Mouse (Mus musculus) cerebellum, adult 9-10 months (tissue): Measurements from ENCODE around the gene Vmn1r211.
"Not testable (repeated sequence)": the region's sequence is repeated elsewhere in the genome, so short reads cannot be mapped to it uniquely, and the experiment has no call there.

Experiments used
- DNase-seq: peaks from one replicate; pipeline ENCODE4 v3.0.0; 2022

Gene Vmn1r211

DNA sequence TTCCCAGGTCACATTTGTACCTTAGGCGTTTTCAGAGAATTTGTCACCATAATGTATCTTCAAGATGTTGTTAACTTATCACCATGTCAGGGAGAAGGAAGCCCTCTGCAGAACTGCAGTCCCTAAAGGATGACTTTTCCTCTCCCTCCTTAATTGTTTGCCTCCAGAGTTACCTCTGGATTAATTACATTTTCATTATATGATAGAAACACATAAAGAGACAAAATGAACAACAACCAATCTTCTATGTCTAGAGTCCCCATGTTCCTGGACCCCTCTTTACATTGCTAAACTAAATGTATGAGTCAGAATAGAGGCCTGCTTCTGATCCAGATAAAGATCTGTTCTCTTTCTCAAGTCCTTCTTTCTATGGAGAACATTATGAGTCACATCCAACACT is at the start of gene Vmn1r211:
Gene Vmn1r211, minus strand, starts transcription at position 101 of the 400 bp plus-strand sequence.
- no peak for DNase-seq

DNA sequence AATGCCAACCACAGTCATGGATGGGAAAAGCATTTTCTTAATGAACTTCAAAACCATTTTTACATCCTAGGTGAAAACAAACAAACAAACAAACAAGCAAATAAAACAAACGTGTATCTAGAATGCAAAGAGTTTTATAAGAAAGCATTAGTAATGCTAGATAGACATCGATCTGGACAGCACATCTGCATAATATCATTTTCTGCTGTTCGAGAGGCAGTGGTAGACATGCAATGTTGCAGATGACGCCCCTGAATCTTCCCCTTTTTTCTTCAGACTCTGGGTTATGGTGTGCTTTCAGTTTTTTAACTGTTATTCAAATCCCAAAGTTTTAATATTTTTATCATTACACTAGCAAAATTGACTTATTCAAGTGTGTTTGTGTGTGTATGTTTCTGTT is 26.7 kb upstream of the Vmn1r211 start, which contains the start of gene Vmn1r212:
Gene Vmn1r212, minus strand, starts transcription at position 101 of the 400 bp plus-strand sequence.
- DNase-seq = no peak

DNA sequence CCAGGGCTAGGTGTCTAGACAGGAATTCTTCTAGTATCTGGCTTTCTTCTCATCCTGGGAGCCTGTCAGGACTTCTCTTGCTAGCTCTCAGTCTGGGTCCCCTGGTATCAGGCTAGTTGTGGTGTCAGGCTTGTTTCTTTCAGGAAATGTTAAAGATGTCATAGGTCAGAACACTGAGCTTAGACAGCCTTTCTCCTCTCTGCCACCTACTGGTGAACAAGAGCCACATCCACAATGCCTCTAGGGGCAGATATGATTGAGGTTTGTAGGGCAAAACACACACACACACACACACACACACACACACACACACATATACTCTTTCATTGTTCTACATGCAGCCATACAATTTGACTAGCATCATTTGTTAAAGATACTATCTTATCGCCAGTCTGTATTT is 21.9 kb upstream of the Vmn1r211 start:
- DNase-seq = no peak

DNA sequence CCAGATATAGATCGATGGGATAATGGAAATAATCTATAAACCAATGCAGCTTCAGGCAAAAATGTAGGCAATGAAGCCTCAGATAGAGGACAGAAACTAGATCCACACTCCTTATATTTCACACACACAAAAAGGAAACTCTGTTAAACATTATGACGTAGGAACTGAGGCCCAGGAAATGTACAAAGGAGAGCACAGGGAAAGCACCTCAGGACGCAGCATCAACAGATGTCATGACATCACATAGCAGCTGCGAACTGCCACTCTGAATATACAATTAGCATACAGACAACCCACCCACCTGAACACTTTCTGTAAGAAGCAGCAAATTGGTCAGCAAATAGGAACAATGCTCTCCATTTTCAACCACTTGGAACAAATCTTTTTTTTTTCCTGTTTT is 2.6 kb downstream of the Vmn1r211 start:
- DNase-seq = no peak

DNA sequence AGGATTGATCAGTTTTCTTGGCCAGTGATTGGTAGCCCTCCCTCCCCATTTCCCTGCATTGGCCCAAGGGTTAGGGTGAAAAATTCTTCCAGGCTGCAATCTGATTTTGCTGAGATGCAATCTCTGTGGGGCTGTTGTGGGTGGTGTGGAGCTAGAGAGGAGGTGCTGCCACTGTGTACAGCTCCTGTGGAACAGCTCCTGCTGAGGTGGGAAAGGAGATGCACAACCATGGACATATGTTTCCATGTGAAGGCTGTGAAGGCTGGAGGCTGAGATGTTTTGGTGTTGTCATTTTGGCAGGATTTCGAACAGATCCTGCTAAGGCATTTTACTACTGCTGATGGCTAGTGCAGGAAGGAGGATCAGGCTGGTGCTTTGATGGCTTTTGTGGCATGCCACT is 10.6 kb downstream of the Vmn1r211 start:
- no peak for DNase-seq

DNA sequence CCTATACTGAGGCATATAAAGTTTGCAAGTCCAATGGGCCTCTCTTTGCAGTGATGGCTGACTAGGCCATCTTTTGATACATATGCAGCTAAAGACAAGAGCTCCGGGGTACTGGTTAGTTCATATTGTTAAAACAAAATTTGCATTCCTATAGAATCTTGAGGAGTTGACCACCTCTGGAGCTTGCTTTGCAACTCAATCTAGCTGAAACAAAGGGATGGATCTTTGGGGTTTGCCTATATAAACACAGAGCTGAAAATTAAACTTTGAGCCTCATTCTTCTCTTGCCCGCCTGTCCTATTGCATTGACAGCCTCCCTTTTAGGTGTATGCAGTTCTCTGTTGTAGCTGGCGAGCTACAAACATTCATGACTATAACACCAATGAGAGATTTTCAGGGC is 13.1 kb downstream of the Vmn1r211 start:
- DNase-seq = not testable (repeated sequence)

DNA sequence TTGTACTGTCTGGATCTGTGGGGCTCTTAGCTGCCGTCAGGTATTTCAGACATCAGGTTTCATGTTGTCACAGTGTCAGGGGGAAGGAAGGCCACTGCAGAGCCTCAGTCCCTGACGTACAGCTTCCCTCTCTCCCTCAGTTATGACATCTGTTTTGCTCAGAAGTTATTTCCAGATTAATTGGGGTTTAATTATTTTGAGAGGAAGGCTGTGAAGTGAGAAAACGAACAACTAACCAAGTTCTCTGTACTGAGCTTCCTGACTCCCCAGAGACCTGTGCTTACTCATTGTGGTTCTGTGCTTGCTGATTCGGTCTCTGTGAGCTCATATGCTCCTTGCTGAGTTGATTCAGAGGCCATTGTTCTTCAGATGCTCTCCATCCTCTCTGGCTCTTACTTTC is 26.1 kb downstream of the Vmn1r211 start, which contains the start of gene Vmn1r210:
Gene Vmn1r210, minus strand, starts transcription at position 101 of the 400 bp plus-strand sequence.
- no peak for DNase-seq

DNA sequence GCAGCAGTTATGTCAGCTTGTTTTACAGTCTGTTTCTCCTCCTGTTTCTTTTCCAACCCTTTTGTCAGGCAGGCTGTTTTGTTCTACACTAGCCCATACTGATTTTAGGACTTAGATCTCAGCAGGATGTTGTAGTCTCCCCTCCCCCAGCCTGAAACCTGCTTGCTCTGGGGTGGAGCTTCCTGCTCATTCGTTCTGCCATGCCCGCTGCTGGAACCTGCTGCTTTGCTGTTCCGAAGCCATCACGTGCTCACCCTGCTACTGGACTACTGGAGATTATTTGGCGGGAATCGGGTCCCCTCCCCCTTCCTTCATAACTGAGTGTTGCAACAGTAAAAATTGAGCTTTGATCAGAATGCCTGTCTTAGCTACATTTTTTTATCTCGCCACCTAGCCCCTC is 28.0 kb downstream of the Vmn1r211 start:
- DNase-seq = not testable (repeated sequence)

DNA sequence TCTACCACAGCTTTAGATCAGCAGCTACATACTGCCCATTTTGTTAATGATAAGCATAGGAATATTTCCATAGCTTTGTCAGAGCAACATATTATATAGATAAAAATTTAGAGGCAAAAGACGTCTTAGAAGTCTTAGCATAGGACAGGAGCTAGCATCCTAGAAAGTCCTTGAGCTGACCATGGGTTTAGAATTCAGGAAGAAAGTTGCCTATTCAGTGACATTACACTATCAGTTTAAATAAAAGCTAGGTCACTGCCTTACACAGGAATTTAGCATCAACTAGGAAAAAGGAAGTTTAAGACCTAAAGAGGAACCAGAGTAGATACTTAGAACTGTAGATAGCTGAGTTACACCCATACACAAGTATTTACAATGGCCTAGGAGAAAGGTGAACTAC is 35.8 kb downstream of the Vmn1r211 start:
- not testable (repeated sequence) for DNase-seq

DNA sequence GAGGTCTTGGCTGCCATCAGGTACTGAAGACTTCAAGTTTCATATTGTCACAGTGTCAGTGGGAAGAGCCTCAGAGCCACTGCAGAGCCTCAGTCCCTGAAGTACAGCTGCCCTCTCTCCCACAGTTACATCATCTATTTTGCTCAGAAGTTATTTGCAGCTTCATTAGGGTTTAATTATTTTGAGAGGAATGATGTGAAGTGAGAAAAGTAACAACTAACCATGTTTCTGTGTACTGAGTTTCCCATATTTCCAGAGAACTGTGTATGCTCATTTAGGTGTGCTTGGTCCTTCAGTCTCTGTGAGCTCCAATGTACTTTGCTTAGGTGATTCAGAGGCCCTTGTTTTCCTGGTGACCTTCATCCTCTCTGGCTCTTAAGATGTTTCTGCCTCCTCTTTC is 47.8 kb downstream of the Vmn1r211 start, which contains the start of gene Vmn1r209:
Gene Vmn1r209, minus strand, starts transcription at position 101 of the 400 bp plus-strand sequence.
- DNase-seq = not testable (repeated sequence)
